Mouse (Mus musculus): ENCODE data around the gene Lmna. TPM values are rescaled to one million over a fixed set of nuclear protein-coding genes. Genes with fewer than 3 reads are reported as not detected.
A peak's percentile ranks its signal among the peaks of the same experiment; 100 is the strongest.

Lmna gene
- 100 to 1,000 TPM; 109 to 141 TPM for total RNA-seq (2021)
- long read RNA-seq, experiment 1, transcript Lmna-203 (10 exons, 2,021 nt) = major isoform, 148 of 293 reads
- long read RNA-seq, experiment 1, transcript Lmna-201 (12 exons, 3,156 nt) = minor isoform, 41 of 293 reads
- long read RNA-seq, experiment 1, partial matches to known transcripts = 61 of 293 reads
- long read RNA-seq, experiment 1, other reads (novel, unspliced or antisense) = 36 of 293 reads
- long read RNA-seq, experiment 2, transcript Lmna-201 (12 exons, 3,156 nt) = minor isoform, 38 of 127 reads
- long read RNA-seq, experiment 2, transcript Lmna-203 (10 exons, 2,021 nt) = major isoform, 57 of 127 reads
- long read RNA-seq, experiment 2, partial matches to known transcripts = 16 of 127 reads
- long read RNA-seq, experiment 2, other reads (novel, unspliced or antisense) = 11 of 127 reads

DNA sequence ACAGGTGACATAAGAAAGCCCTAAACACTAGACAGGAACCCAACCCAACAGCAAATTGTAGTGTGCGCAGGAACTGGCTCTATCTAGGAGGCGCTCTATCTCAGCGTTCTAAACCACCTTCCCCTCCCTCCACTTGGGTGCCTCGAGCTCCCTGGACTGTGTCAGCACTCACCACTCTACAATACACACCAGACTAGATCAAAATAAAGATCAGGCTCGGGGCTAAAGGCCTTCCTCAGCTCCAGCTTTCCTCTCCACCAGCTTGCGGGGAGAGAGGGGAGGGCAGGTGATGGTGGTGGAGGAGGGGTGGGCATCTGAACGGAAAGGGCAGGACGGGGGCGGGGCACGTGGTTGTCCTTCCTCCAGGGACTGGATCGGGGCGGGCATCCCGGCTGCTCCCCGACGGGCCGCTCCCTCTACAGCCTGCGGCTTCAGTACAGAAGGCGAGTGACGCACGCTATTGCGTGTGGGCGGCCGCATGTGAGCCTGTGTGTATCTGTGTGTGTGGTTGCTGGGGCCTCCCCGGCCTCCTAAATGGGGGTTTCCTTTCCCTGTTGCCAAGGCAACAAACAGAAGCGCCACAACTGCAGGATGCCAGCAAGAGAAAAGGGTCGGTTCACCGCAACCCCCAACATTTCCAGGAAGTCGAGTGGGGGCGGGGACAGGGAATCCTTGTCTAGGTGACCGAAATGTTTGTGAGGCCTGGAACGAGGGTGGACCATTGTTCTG is at the start of gene Lmna:
TSS of gene Lmna (minus strand) at position 265 of the 729 bp plus-strand sequence.
- DNase-seq = peak; percentile 98 to 99

DNA sequence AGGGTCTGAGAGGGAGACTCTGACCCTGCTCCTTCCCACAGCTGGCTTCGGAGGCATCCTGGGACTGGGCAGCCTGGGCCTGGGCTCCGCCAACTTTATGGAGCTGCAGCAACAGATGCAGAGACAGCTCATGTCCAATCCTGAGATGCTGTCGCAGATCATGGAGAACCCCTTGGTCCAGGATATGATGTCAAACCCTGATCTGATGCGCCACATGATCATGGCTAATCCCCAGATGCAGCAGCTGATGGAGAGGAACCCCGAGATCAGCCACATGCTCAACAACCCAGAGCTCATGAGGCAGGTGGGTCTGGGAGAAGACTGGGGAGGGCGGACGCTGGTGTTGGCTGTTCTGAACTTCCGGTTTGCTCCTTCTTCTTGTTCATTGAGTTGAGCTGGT is 46.9 kb upstream of the Lmna start:
- no peak for DNase-seq

DNA sequence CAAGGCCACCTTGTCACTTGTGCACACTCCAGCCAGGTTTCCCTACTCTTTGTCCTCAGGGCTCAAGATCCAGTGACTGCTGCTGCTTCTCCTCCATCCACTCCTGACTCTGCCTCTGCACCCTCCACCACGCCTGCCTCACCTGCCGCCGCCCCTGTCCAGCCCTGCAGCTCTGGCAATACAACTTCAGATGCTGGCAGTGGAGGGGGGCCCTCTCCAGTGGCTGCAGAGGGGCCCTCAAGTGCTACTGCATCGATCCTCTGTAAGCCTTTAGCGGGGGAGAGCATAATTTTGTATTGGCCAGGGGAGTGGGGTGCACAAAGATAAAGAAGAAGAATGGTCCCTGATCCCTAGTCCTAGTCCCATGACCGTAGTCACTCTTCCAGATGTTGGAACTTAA is 46.0 kb upstream of the Lmna start:
- no peak for DNase-seq

DNA sequence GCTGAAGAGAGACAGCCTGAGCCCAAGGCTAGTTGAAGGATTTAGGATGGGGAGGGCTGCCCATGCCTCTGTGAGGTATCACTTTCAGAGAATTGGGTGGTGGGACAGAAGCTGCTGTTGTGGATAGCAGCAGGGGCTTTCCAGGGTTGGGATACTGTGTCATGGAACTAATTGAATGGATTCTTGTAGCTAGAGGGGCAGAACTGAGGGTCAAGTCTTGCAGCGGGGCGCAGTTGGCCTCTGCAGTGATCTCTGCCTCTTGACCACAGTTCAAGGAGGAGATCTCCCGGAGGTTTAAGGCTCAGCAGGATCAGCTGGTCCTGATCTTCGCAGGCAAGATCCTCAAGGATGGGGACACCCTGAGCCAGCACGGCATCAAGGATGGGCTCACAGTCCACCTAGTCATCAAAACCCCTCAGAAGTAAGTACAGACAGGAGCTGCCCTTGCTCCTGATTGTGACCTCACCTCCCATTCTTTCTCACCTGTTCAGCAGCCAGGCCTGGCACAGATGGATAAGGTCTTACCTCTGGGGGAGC is 45.4 kb upstream of the Lmna start:
- DNase-seq = no peak

DNA sequence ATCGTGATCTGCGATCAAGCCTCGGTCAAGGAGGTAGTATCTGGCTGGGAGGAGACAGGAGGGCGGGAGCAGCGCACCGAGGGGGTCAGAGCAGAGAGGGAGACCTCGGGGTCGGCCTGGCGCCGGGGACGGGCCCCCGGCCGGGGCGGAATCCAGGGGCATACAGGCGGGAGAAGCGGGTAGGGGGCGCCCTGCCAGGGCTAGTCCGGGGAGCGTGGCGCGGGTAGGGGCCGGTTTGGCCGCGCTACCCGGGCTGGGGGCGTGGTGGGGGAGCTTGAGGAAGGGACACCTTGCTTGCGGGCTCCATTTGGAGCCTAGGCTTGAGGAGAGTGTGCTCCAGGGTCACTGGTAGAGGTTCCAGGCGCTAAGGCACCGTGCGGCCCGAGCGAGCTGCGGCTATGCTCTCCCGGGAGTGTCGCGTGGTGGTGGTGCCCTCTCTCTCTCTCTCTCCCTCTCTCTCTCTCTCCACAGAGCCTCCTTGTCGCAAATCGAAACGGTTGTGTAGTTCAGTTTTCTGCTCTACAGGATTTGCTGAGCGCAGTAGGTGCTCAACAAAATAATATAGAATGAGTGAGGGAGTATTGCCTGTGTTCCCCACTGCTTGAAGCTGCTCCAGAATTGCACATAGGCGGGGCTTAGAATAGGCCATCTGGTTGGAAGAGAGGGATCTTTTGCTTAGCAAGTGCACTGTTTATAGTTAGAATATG is 44.3 kb upstream of the Lmna start:
- peak in 1 of 2 experiments; percentile 73 for DNase-seq

DNA sequence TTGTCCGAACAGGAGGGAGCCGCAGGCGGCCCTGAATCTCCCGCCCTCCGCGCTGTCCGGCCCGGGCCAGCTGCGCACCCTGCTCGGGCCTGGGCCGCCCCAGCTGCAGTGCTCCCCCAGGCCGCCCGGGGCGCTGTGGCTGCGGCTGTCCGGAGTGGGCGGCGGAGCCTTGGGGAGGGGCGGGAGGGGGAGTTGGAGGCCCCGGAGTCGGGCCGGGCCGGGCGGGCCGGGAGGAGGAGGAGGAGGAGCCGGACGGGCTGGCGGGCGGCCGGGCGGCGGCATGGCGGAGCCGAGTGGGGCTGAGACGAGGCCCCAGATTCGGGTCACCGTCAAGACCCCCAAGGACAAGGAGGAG is 43.7 kb upstream of the Lmna start, which contains the start of gene Ubqln4:
TSS of gene Ubqln4 (plus strand) at position 234 of the 355 bp plus-strand sequence.
- peak; percentile 96 for DNase-seq

DNA sequence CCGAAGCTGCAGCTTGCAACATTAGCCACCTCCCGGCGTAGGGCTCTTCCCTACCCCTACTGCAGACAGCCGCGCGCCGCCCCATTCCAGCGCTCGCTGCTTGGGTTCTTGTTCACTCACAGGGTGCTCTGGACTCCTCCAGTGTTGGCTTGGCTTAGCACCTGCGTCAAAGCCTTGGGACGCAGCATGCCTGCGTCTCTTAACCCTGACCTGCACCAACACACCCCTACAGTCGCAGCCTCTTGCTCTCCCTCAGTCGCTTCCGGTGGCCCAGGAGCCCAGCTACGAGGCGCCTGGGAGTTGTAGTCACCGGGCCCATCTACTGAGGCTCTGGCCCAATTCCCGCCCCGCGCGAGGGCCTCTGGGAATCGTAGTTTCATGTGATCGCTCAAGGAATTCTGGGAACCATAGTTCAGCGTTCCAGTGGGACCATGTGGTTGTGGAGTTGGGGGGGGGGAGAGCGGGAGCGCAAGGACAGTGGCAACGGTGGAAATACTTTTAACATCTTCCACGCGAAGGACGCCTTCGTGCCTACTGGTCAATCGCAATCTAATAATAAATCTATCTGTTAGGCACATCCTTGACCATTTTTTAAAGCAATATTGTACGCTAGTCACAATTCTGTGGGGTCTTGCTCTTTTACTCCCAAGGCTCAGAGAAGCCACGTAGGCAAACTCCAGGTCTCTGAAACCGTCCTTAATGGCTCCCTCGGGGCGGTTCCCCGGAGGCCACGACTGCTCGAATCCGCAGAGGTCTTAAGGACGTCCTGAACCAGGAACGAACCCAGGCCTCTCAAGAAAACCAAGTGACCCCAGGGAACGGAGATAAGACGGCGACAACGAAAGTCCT is 43.1 kb upstream of the Lmna start, which contains the start of gene Lamtor2:
TSS of gene Lamtor2 (minus strand) at position 399 of the 849 bp plus-strand sequence.
- DNase-seq = peak; percentile 98 to 99

DNA sequence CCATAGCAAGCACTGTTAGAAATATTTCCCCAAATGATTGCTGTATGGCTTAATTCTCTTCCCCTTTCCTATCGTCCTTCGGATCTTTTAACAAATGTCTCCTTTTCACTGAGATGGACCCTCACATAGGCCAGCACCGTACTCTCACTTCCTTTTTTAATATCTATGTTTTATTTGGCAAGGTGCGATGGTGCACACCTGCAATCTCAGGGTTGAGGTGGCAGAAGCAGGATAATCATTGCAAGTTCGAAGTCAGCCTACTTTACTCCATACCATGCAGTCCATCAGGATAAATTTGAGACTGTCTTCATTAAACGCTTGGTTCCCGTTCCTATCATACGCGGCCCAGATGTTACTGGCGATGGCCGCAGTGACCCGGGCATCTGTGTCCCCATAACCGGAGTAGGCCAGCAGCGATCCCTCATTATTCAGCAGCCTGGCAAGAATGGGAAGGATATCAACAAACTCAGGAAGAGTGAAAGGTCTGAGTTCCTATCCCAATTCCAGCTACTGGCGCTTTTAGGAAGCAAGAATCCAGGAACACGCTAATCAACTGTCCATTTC is 42.4 kb upstream of the Lmna start:
- no peak for DNase-seq

DNA sequence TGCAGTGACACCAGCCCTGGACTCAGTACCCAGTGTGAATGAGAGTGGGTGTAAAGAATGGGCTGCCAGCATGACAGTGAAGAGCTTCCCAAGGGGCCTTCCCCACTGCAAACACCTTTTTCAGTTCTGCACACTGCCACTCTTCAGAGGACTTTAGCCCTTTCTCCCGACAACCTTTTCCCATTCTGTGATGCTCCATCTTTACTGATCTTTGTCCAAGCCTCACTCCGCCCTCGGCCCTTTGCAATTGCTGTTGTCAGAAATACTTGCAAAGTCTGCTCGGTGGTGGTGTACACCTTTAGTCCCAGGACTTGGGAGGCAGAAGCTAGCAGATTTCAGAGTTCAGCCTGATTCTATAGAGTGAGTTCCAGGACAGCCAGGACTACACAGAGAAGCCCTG is 41.8 kb upstream of the Lmna start:
- DNase-seq = no peak

DNA sequence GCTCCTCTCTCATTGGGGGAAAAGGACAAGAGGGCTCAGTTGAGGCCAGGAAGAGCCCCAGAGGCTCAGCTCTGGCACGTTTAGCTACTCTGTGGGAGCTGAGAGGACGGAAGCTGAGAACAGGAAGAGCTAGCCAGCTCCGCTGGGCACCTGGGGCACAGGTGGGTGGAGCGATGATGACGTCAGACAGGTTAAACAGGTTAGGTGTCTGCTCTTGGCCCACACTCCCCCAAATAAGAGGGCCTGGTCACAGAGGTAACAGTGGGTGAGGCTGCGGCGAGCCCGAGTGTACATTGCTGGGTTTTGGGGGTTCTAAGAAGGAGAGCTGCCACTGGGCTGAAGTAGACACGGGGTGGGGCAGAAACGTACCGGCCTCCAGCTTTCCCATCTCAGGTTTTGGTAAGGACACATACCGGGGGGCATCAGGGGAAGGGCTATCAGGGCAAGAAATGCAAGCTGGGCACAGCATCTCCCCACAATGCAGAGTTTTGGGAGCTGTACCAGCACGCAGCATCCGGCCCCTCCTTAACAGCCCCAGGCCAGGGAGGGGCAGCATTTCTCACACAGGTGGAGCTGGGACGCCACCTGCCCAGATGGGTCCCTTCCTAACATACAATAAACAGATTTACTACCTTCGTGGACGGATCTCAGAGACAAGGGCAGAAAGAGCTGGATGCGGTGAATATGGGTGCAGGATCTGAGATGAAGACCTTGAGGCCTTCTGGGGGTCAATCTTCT is 38.6 kb upstream of the Lmna start, which contains the start of gene Rab25:
TSS of gene Rab25 (minus strand) at position 121 of the 738 bp plus-strand sequence.
- no peak for DNase-seq

DNA sequence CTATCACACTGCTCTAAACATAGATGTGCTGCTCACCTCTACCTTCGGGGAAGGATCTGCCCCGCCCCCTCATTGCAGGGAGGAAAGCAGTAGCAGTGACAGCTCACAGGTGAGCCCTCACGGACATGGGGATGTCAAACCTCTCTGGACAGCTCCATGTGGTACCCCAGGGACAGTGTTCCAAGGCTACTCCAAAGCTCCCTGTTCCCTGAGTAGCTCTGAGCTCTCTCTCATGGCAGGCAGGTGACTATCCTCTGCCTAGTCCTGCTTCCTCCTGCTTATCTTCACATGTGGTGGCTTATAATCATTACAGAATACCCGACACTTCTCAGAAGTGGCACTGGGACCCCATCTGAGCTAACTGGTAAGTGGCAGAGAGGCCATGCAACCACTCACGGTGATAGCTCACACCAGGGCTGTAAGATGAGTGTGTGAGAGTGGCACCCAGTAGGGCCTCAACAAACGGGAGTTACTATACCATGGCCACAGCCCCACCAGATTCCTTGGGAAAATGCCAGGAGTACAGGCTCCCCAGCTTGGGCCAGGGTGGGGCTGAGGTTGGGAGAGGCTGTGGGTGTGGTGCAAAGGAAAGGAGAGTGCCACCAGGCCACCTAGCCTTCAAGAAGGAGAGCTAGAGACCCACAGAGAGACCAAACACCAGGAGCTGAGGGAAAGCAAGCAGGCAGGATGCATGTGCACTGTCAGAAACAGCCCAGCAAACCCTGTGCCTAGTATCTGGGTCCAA is 37.1 kb upstream of the Lmna start:
- DNase-seq = no peak

DNA sequence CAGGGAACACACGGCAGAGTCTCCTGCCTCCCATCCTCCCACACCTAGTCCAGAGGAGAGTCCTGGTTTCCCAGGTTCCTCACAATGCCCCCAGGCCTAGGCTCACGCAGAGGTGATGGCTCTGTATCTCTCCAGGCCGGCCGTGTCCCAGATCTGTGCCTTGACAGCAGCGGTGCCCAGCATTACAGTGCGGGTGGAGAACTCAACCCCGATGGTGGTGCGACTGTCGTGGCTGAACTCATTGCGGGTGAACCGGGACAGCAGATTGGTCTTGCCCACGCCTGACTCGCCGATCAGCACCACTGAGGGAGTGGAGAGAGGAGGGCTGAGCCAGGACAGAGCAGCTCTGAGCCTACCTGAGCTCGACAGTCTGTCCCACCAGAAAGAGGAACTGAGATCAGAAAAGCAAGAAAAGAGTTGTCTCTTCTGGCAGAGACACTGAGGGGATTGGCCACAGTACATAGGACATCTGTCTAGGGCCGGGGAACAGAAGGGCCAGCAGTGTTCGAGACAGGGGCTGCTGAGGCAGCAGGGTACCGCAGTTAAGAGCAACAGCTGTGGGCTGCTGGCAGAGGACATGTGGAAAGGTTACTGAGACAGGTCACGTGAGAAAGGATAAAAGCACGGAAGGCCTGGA is 35.3 kb upstream of the Lmna start:
- no peak for DNase-seq

DNA sequence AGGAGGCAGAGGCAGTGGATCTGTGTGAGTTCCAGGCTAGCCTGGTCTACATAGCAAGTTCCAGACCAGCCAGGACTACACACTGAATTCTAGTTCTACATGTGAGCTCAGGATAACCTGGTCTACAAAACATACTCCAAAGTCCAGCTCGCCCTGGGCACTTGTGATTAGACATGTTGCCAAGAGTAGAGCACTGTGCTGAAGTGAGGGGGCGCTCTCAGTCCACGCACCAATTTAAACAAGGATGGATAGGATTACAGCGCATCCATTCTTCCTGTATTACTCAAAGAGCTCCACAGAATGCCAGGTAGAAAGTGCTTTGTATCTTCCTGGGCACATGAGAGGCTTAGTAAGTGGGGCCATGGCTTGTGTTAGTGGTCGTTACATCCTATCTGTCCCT is 34.8 kb upstream of the Lmna start:
- DNase-seq = peak; percentile 43 to 63

DNA sequence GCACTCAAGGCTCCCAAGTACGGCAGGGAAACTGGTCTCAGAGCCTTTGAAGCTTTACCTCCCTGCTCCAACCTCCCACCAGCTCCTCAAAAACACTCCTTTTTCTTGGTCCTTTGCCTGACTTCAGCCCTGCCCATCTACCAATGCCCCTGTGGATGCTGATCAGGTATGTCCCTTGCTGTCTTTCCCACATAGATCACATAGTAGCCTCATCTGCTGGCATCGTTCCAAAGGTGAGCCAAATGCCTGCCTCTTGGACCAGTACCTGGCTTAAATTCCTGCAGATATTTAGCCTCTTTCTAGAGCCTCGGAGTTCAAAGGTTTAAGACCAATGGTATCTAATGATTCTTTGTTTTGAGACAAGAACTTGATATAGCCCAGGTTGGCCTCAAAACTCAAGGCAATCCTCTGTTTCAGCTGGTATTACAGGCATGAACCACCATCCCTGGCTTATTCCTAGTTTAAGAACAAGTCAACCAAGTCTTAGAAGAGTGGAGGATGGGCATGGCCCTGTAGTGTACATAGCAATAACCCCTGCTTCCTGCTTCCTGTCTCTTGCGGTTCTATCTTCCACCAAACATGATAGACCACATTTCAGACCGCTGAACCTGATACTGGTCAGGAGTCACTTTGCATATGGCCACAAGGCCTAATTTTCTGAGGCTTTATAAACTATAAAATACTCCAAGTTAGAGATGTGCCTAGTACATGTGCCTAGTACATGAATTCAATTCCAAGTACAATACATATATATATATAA is 34.1 kb upstream of the Lmna start:
- no peak for DNase-seq

DNA sequence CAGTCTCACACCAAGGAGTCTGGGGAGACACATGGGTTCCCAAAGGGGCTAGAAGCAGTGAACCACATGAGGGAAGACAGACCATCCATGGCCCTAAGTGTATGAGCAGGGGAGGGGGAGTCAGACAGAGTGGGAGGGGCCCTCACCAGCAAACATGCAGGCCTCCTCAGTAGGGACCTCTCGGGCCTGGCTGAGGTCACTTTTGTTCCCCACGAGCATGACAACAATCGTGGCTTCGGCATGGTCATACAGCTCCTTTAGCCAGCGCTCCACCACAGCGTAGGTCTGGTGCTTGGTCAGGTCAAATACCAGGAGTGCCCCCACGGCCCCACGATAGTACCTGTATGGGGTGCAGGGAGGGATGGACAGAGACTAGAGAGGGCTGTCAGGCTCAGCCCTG is 33.4 kb upstream of the Lmna start:
- no peak for DNase-seq

DNA sequence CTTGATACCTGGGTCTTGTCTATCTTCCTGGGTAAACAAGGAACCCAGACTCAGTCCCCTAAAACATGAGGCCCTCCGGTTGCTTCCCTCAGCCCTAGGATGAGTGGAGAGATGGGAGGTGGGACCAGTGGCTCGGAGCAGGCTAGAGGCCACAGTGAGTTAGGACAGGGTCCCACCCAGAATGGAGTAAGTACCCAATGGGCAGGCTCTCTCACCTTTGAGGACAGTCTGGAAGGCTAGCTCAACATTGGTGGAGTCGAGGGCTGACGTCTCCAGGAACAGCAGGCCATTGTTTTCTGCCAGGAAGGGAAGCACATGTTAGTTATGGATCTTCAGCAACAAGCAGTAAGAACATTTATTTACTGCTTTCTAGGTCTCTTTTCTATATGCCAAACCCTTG is 32.7 kb upstream of the Lmna start:
- no peak for DNase-seq

DNA sequence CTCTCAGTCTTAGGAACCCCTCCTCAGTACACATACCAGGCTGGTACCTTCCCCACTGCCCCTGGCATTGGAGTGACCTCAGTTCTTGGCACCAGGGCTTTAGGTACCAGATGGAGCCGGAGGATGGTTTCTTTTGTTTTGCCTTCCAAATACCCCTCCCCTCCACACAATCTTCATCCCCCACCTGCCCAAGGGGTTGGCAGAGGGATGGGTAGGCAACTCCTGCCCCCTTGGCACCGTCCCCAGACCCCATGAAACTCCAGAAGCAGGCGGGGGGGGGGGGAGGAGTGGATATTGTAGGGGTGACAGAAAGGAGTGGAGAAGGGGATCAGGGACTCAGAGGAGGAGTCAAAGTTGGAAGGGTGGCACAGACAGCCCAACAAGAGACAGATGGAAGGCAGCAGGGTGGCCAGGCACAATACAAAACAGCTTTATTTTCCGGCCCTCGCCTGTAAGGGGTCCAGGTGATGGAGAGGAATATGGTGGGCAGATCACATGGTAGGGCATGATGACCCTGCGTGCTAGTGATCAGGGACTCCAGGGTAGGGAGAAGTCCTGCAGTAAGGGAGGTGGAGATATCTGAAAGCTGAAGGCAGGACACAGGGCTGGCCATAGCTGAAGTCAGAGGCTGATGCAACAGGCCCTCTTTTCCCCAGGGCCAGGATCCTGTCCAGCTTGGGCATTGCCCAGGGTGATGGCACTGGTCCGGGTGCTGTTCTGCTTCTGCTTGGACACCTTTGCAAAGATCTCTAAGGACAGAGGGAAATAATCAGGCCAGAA is 32.1 kb upstream of the Lmna start:
- no peak for DNase-seq

Measured in adrenal gland, postnatal 36 days (tissue).